Comparison of ENCODE assay signal across 8 mouse cellular contexts in the genomic region with DNA sequence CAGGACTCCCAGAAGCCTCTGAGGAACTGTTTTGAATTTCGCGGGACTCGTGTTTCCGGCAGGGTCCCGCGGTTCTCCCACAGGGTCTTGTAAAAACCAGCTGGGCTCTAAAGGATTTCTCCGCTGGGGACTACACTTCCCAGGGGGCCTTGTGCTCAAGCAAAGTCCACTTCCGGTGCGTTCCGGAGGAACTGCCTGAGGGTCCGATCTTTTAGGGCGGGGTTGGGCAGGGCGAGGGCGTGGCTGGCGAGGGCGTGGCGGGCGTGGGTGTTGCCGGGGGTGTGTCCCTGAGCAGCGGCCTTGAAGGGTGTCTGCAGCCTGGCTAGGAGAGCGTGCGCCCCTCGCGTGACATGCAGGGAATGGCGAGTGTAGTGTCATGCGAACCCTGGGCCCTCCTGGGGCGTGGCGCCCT. TPM values are rescaled to one million over a fixed set of nuclear protein-coding genes. Genes with fewer than 3 reads are reported as not detected.
A peak's percentile ranks its signal among the peaks of the same experiment; 100 is the strongest.
DNase-seq lines count a peak whose midpoint lies in the region; ATAC-seq lines count a peak whose summit lies in the region.

Gene Zfp28 (plus strand): TSS at position 252 of the 412 bp plus-strand sequence.

- under 1% methylated on average over 28 of the region's 28 CpGs for WGBS in hindbrain, embryonic 15.5 days

- no peaks in the 10 kb centered on the region for H3K27me3 ChIP-seq in hindbrain, embryonic 15.5 days

- peak; percentile 96 for ATAC-seq in hindbrain, embryonic 15.5 days (ENCODE audit: low FRiP score, low read depth)

- peaks cover 19% of the 10 kb centered on the region for H3K4me1 ChIP-seq in hindbrain, embryonic 15.5 days (replicated peaks)

- peak within 1 kb of the TSS; percentile 85 for H3K4me2 ChIP-seq in hindbrain, embryonic 15.5 days

- peak within 1 kb of the TSS; percentile 45; the same call in 1 of the 2 replicates for H3K27ac ChIP-seq in hindbrain, embryonic 15.5 days (replicated peaks)

- H3K9ac ChIP-seq in hindbrain, embryonic 15.5 days, result peak within 1 kb of the TSS; percentile 68

- peaks cover 14% of the 10 kb centered on the region for H3K36me3 ChIP-seq in hindbrain, embryonic 15.5 days

- DNase-seq in R1 (ENCODE audit: low read depth, low spot score), result peak; percentile 99
- peak; percentile 91 to 95 for DNase-seq in cerebellum, postnatal 25 days
- peak; percentile 77 to 82 for DNase-seq in frontal cortex, postnatal 25 days (ENCODE audit: low spot score in 2 of 2)
- DNase-seq in left cerebral cortex, adult 11 months (ENCODE audit: low spot score), result peak; percentile 85
- DNase-seq in lung, postnatal 4 days, result peak; percentile 96 to 97
- DNase-seq in retina, postnatal 7 days (ENCODE audit: low read depth, low spot score), result peak; percentile 90
- DNase-seq in urinary bladder, adult 2 months (ENCODE audit: low spot score), result peak; percentile 83

- H3K4me3 ChIP-seq in hindbrain, embryonic 15.5 days, result peak within 1 kb of the TSS; percentile 69

- H3K9me3 ChIP-seq in hindbrain, embryonic 15.5 days, result no peaks in the 10 kb centered on the region

RNA-seq across cellular contexts. Expression of gene Zfp28, which starts in this region (rescaled TPM):
- polyA plus RNA-seq in hindbrain, embryonic 15.5 days (2015; fragmentation: Nextera tagmentation; extraction: Ambion mirVana), result 13.8 and 14.2 TPM in 2 replicates
- polyA plus RNA-seq in urinary bladder, adult 2 months (2012; rRNA removed), result 8.2 and 10.0 TPM in 2 replicates

Comparison
In these comparisons a context has a peak if more than half of its experiments do, and no peak if none do; other contexts are left out.
1. Peak in every context shown above with its lines: DNase-seq, ATAC-seq, H3K4me3 ChIP-seq and H3K27ac ChIP-seq.